Mouse (Mus musculus): ENCODE measurements around the gene Fam83e. TPM values are rescaled to one million over a fixed set of nuclear protein-coding genes. Genes with fewer than 3 reads are reported as not detected.

The Fam83e gene
- polyA plus RNA-seq, 1 experiment, result 102 TPM

DNA sequence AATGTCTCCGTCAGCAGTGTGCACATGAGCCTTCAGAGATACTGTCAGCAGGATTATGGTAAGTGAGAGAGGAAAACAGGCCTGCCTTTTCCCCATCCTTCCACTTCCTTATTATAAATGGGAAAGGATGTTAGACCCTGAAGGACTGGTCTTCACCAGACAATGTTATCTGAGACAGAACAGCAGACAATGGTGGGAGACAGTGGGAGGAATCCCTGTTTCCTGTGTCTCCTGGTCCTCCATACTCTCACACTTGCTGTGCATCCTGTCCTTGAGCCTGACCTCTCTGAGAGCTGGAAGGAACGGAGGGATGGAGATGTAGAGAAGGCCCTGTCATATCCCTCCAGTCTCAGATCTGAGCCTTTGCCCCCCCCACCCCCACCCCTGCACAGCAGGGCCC, 28.6 kb upstream of the Fam83e start:
- 93% methylated on average over 2 of the region's 2 CpGs for WGBS
- TF ChIP-seq CTCF (IDR thresholded peaks at IDR 0.05; ENCODE audit: extremely low read depth, insufficient read length, insufficient replicate concordance, low read depth, low read length) (no peak), POLR2A (IDR thresholded peaks at IDR 0.05; ENCODE audit: low read depth, low read length) (no peak)
- no peaks in the 10 kb centered on the region for H3K36me3 ChIP-seq (ENCODE audit: control insufficient read depth, insufficient read depth, low read length)

GRCm38 (mm10) chr7:45693921-45694591, 27.0 kb upstream of the Fam83e start, which contains the start of gene Sec1:
Gene Sec1 (minus strand): TSS chr7:45694402.
- WGBS, result 94% methylated on average over 50 of the region's 50 CpGs
- no peak for TF ChIP-seq POLR2A (IDR thresholded peaks at IDR 0.05; ENCODE audit: low read depth, low read length)
- TF ChIP-seq CTCF (IDR thresholded peaks at IDR 0.05; ENCODE audit: extremely low read depth, insufficient read length, insufficient replicate concordance, low read depth, low read length), result no peak

More for the DNA sequence above, 28.6 kb upstream of the Fam83e start:
- no peaks in the 10 kb centered on the region; the same call in 1 of the 2 replicates for H3K27me3 ChIP-seq (ENCODE audit: control insufficient read depth, insufficient read depth, low read length)
- H3K4me3 ChIP-seq (ENCODE audit: low read depth, low read length), result no peak overlapping the region
- no peak overlapping the region for H3K27ac ChIP-seq (ENCODE audit: insufficient read depth, low read depth, low read length)
- no peaks in the 10 kb centered on the region for H3K4me1 ChIP-seq (ENCODE audit: control insufficient read depth, insufficient read depth, insufficient read length, low read length)

DNA sequence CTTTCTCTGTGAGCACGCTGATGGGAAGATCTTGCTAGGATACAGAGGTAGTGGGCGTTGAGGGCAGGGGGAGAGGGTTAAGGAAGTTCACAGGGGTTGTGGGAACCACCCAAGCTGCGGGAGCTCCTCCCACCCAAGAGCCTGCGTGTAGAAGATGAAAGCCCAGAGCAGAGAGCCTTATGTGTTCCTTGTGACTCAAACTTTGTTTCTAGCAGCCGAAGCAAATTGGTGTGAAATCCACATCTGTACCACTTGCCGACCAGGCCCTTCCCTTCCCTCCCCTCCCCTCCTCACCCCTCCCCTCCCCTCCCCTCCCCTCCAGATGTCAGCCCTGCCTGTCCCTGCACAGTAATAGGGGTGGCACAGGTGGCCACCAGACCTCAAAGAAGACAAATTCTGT, 25.9 kb upstream of the Fam83e start:
- TF ChIP-seq CTCF (IDR thresholded peaks at IDR 0.05; ENCODE audit: extremely low read depth, insufficient read length, insufficient replicate concordance, low read depth, low read length) (no peak), POLR2A (IDR thresholded peaks at IDR 0.05; ENCODE audit: low read depth, low read length) (no peak)
- Histone ChIP-seq H3K36me3 (ENCODE audit: control insufficient read depth, insufficient read depth, low read length) (no peaks in the 10 kb centered on the region), H3K27me3 (ENCODE audit: control insufficient read depth, insufficient read depth, low read length) (peaks cover 16% of the 10 kb centered on the region), H3K4me3 (ENCODE audit: low read depth, low read length) (no peak overlapping the region), H3K4me1 (ENCODE audit: control insufficient read depth, insufficient read depth, insufficient read length, low read length) (peaks cover 5% of the 10 kb centered on the region), H3K27ac (ENCODE audit: insufficient read depth, low read depth, low read length) (no peak overlapping the region)
- 33% methylated on average over 6 of the region's 6 CpGs for WGBS

More at GRCm38 (mm10) chr7:45693921-45694591, 27.0 kb upstream of the Fam83e start, which contains the start of gene Sec1:
- no peaks in the 10 kb centered on the region for H3K36me3 ChIP-seq (ENCODE audit: control insufficient read depth, insufficient read depth, low read length)
- H3K4me3 ChIP-seq (ENCODE audit: low read depth, low read length), result no peak within 1 kb of the TSS
- H3K27ac ChIP-seq (ENCODE audit: insufficient read depth, low read depth, low read length), result no peak within 1 kb of the TSS
- peaks cover 5% of the 10 kb centered on the region; the same call in 1 of the 2 replicates for H3K27me3 ChIP-seq (ENCODE audit: control insufficient read depth, insufficient read depth, low read length)
- H3K4me1 ChIP-seq (ENCODE audit: control insufficient read depth, insufficient read depth, insufficient read length, low read length), result no peaks in the 10 kb centered on the region

DNA sequence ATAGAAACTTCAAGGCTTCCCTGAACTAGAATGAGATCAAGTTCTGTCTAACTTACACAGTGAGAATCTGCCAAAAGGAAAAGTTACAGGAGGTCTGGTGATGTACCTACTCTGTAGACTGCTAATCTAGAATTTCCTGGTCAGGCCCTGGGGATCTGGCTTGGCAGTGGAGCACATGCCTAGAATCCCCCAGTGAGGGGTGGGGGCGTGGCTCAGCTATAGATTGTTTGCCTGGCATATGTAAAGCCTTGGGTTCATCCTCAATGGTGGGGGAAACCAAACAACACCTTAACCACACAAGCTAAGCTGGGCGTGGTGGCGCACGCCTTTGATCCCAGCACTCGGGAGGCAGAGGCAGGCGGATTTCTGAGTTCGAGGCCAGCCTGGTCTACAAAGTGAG, 23.1 kb upstream of the Fam83e start:
- Histone ChIP-seq H3K27me3 (ENCODE audit: control insufficient read depth, insufficient read depth, low read length) (peaks cover 20% of the 10 kb centered on the region), H3K36me3 (ENCODE audit: control insufficient read depth, insufficient read depth, low read length) (no peaks in the 10 kb centered on the region), H3K4me1 (ENCODE audit: control insufficient read depth, insufficient read depth, insufficient read length, low read length) (peaks cover 10% of the 10 kb centered on the region), H3K27ac (ENCODE audit: insufficient read depth, low read depth, low read length) (no peak overlapping the region), H3K4me3 (ENCODE audit: low read depth, low read length) (no peak overlapping the region)
- 70% methylated on average over 7 of the region's 7 CpGs for WGBS
- TF ChIP-seq POLR2A (IDR thresholded peaks at IDR 0.05; ENCODE audit: low read depth, low read length) (no peak), CTCF (IDR thresholded peaks at IDR 0.05; ENCODE audit: extremely low read depth, insufficient read length, insufficient replicate concordance, low read depth, low read length) (no peak)

DNA sequence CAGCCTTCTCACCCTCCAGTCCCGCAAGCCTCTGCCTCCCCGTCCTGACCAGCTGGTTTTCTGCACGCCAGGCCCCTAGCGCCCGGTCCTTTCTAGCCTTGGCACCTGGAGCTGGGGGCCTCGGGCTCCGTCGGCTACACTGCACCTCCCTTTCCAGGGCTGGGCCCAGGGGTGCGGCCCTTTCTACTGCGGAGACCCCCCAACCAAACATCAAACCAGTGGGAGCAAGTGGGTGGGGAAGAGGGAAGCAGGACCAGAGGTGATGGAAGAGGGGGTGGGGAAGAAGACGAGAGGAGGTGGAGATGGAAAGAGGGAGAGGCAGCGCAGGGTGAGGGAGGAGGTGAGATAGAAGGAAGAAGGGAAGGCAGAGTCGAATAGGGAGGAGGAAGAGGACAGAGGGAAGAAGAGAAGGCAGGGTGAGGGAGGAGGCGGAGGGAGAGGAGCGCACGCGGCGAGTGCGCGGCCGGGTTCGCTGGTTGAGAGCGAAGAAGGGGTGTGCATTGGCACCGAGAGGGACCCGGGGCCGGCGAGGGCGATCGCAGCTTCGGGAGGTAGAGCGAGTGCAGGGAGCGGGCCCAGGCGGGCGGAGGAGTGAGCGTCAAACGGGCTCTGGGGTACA, 21.4 kb upstream of the Fam83e start, which contains the start of gene Car11:
Car11 (plus strand) TSS at position 321 of the 619 bp plus-strand sequence.
- Histone ChIP-seq H3K4me3 (ENCODE audit: low read depth, low read length) (peak within 1 kb of the TSS; percentile 44), H3K4me1 (ENCODE audit: control insufficient read depth, insufficient read depth, insufficient read length, low read length) (peaks cover 18% of the 10 kb centered on the region), H3K27me3 (ENCODE audit: control insufficient read depth, insufficient read depth, low read length) (peaks cover 20% of the 10 kb centered on the region), H3K36me3 (ENCODE audit: control insufficient read depth, insufficient read depth, low read length) (no peaks in the 10 kb centered on the region), H3K27ac (ENCODE audit: insufficient read depth, low read depth, low read length) (no peak within 1 kb of the TSS)
- TF ChIP-seq POLR2A (IDR thresholded peaks at IDR 0.05; ENCODE audit: low read depth, low read length) (no peak), CTCF (IDR thresholded peaks at IDR 0.05; ENCODE audit: extremely low read depth, insufficient read length, insufficient replicate concordance, low read depth, low read length) (no peak)
- 10% methylated on average over 36 of the region's 36 CpGs for WGBS

GRCm38 (mm10) chr7:45700301-45701015, 20.6 kb upstream of the Fam83e start:
- Histone ChIP-seq H3K36me3 (ENCODE audit: control insufficient read depth, insufficient read depth, low read length) (no peaks in the 10 kb centered on the region), H3K27me3 (ENCODE audit: control insufficient read depth, insufficient read depth, low read length) (peaks cover 20% of the 10 kb centered on the region), H3K4me1 (ENCODE audit: control insufficient read depth, insufficient read depth, insufficient read length, low read length) (peaks cover 18% of the 10 kb centered on the region), H3K27ac (ENCODE audit: insufficient read depth, low read depth, low read length) (no peak overlapping the region), H3K4me3 (ENCODE audit: low read depth, low read length) (peak overlapping the region; percentile 44)
- no peak; the same call in 1 of the 2 replicates for TF ChIP-seq POLR2A (IDR thresholded peaks at IDR 0.05; ENCODE audit: low read depth, low read length)
- 2% methylated on average over 20 of the region's 20 CpGs for WGBS

DNA sequence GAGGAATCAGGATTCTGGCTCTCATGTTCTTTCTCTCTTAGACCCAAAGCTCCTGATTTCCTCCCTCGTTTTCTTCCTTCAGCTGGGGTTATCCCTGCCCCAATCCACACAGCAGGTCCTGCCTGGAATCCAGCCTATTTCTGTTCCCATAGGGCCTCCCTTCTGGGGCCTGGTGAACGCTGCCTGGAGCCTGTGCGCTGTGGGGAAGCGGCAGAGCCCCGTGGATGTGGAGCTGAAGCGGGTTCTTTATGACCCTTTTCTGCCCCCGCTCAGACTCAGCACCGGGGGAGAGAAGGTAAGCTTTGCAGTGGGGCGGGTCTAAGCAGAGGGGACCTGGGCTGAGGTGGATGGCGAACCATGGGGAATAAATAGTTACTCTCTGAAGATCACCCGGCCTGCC, 19.9 kb upstream of the Fam83e start:
- peaks cover 20% of the 10 kb centered on the region for H3K27me3 ChIP-seq (ENCODE audit: control insufficient read depth, insufficient read depth, low read length)
- WGBS, result 41% methylated on average over 11 of the region's 11 CpGs
- H3K27ac ChIP-seq (ENCODE audit: insufficient read depth, low read depth, low read length), result no peak overlapping the region
- H3K36me3 ChIP-seq (ENCODE audit: control insufficient read depth, insufficient read depth, low read length), result no peaks in the 10 kb centered on the region
- no peak for TF ChIP-seq CTCF (IDR thresholded peaks at IDR 0.05; ENCODE audit: extremely low read depth, insufficient read length, insufficient replicate concordance, low read depth, low read length)
- TF ChIP-seq POLR2A (IDR thresholded peaks at IDR 0.05; ENCODE audit: low read depth, low read length), result no peak
- no peak overlapping the region for H3K4me3 ChIP-seq (ENCODE audit: low read depth, low read length)
- H3K4me1 ChIP-seq (ENCODE audit: control insufficient read depth, insufficient read depth, insufficient read length, low read length), result peaks cover 18% of the 10 kb centered on the region

All from small intestine, adult 2 months (tissue).